Mouse (Mus musculus) spleen, postnatal 10 days (tissue): ENCODE results near the gene Prkg1.
A peak's percentile ranks its signal among the peaks of the same experiment; 100 is the strongest.
"Not testable (repeated sequence)": the region's sequence is repeated elsewhere in the genome, so short reads cannot be mapped to it uniquely, and the experiment has no call there.

Experiments used
- DNase-seq, 2 experiments: peaks; one replicate each; pipeline ENCODE4 v3.0.0; 2021 to 2022; ENCODE audit warnings: low spot score in 2 of 2

Prkg1 gene

DNA sequence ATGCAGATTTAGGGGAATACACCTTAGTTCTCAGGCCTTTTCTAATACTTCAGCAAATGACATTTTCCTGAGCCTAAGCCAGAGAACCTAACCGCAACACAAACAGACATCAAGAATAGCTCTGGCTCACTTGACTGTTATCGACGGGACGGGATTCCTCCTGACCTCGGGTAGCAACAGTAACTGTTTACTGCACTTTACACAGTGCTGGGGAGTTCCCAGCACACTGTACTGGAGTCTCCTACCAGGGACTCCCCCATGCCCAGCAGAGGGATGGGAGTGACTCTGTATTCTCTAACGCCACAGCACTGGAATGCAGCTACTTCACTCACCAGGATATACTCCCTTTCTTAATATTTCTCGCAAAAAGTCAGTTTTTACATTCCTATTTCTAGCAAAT, 1141.2 kb downstream of the Prkg1 start:
- no peak for DNase-seq

DNA sequence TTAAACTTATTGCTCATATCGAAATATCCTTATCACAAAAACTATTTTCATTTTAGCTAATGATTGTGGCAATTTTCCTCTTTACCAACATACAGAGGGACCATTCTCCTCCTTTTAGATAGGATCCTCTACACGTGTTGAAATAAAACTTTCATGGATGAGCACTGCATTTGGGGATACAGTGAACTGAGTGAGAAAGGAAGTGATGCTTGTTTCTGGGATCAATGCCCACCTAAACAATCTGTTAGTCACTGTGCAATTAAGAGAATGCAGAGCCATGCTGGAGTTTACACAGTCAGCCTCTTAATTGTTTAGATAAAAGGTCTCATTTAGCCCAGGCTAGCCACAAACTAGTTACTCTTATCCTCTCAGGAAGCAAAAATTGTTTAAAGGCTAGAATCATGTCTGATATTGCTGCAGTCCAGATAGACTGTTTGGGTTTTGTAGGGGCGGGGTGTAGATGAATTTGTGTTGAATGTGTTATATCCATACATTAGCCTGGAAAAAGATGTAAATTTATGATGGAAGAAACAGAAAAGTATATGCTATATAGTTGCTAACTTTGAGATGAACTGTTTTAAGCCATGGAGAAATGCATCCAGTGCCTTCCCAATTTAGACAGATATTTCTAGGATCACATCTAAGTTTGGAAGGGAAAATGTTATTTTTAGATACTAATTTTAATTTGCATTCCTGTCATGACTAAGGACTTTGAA, 1151.5 kb downstream of the Prkg1 start:
- no peak for DNase-seq

DNA sequence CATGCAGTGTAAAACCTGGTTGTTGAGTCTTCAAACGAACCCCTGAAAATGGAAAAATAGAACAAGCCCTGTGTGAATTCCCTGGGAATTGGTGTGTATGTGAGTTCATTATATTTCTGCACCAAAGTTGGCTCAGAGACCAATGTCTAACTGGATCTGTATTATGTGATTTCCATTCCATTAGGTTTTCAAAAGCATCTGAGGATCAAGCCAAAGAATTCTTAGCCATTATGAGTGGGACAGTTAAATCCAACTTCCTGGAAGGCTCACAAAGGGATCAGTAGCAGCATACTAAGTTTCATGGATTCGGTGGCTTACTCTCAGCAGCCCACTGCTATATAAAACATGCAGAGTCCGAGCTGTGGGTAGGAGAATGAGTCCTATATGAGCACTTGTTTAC, 1178.5 kb downstream of the Prkg1 start:
- no peak for DNase-seq

DNA sequence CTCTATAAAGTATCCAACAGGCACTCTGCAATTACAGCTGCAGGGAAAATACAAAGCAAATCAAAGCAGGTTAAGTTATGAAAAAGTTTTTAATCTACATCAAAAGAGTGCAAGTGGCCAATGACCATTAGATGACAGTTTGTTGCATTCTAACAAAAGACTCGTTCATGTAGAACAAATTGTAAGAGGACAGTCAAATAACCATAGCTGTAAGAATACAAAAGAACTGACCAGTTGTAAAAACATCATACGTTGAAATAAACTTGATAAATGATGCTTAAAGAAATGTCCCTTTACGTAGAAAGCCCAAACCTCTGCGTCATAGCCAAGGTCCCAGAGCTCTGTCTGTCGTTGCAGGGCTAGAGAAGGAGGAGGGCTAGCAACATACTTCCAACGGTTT, 1200.3 kb downstream of the Prkg1 start:
- DNase-seq = no peak

DNA sequence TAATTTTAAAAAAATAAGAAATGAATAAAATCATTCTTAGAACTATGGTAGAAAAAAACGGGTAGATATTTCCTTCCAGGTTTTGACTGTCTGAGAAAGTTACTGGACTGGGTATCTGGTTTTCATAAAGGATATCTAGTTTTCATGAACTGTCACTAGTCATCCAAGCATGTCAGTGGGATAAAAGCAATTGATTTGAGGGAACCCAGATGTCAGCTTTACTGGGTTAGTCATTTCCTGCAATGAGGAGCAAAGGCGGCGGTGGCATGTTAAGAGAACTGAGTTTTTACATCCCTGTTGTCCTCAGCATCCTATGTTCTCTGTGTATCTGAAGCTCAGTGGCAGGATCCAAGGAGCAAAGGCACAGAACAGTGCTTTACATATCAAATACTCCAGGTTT, 1201.0 kb downstream of the Prkg1 start:
- no peak for DNase-seq

DNA sequence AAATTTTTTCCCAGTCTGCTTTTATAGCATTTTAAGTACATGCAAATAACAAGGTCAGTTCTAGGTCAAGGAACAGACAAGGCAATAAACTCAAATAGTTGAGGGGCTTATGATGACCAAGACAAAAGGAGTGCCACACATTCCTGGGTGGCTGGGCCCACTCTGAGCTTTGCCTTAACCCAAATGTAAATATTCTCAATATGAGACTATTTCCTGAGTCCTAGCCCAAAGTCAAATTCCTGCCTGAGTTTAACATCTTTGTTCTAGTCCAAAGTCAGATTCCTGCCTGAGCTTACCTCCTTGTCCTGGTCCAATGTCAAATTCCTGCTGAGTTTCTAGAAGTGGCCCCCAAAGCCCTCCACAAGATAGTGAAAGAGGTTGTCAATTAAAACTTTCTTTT, 1206.8 kb downstream of the Prkg1 start:
- DNase-seq = no peak

DNA sequence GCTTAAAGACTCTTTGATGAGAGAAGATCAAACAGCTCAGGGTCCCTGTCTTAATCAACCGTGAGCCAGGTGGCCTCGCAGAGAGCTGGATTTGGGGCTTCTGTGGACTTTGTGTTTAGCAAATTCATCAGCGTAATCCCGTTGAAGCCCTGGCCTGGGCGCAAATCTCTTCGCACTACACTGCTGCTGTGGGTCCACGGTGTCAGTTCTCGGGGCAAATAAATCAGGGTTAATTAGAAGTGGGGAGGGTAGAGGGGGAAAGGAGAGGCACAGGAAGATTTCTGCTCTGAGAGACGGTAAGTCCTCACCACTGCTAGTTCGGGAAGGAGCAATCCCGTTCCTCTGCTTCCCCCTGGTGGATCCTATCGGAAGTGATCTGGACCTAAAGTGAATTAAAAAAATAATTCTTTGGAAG, 1210.4 kb downstream of the Prkg1 start:
- peak; percentile 18 to 65 for DNase-seq

DNA sequence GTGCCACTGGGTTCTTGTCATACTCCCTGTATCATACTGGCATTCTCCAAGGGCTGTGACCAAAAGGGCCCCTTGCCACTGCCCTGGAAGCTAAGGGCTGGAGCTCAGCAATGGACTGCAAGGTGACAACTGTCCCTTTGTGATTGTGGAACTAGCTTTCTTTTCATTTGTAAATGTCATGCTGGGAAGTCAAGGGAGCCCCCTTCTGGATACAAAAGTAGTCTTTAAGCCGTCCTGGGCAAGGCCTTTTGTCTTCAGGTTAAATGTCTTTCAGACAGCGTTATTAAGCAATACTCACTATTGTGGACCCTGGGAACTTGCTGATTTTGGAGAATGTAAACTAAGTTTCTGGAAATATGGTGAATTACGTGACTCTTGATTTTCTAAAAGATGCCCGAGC, 1211.1 kb downstream of the Prkg1 start:
- DNase-seq = no peak

DNA sequence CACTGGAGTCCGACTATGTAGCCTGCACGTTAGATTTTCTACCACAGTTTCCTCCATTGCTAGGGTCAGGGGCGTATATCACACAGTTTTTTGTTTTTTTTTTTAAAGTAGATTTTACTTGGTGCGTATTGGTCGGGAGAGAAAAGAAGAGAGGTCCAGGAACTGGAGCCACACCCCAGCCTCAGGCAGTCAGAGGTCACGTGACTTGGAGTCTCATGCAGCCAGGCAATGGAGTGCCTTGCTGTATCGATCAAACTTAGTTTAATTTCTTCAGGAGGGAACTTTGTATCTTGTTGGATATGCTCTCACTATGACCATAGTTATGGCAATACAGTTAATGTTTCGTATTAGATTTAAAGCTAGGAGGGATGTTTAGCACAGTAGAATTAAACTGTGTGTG, 1212.6 kb downstream of the Prkg1 start:
- no peak for DNase-seq

DNA sequence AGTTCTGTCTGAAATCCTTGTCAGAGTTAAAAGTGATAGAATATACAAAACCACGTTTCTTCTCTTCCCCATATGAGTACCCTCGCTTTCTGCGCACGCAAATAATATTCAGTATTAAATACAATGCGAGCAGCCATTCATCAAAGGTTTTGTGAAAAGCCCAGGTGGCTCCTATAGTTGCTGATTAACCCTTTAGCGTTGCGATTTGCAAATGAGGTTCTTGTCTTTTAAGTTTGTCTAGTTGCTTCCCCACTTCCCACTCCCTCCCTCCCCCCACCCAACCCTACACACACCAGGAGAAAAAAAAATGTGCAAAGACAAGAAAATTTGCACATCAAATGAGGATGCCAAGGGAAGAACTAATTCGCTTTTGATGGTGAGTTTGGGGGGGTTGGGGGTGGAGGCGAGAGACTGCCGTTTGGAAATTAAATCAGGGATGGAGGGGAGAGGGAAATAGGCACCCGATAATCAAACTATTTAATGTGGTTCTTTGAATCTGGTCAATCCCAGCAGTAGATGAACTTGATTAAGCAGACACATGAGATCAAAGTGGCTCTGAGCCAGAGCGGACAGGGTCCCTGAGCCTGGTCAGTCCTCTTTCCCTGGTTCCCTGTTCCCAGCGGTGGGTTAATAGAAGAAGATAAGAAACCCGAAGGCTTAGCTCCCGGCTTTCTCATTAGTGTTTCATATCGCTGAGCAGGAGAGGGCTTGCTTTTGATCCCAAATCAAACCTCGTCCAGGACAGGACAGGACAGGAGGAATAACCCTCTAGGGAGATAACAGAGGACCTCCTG, 1214.8 kb downstream of the Prkg1 start:
- DNase-seq = no peak

DNA sequence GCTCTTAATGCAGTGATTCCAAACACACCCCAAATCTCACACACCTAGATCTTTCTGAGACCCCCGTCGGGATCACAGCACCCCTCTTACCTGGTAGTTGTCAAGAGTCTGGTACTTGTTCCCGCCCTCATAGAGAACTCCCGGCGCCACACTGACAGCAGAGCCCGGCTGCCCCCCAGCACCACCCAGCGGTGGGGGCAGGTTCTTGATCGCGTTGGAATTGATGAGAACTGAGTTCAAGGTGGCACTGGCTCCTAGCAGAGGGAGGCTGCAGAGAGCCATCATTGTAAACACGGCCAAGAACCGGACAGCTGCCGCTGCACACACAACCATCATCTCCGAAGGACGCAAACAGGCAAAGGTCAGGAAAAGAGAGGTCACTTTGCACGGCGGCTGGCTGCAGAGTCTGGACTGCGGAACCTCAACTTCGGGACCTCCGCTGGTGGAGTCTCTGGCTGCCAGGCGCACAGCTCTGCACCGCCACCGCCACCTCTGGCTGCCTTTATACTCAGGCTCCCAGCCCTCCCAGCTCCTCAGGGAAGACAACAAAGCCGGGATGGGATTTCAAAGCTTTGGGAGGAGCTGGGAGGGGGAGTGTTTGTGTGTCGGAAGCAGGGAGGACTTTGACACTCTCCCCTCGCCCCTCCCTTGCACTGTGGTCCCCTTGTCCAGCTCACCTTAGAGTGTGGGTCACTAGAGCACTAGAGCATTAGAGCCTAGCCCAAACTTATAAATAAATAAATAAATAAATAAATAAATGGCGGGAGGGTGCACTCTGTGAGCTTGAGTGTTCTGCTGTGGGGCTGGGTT, 1215.6 kb downstream of the Prkg1 start, which contains the start of gene Dkk1:
TSS of gene Dkk1 (minus strand) at position 622 of the 810 bp plus-strand sequence.
- DNase-seq = peak in 1 of 2 experiments; percentile 14

DNA sequence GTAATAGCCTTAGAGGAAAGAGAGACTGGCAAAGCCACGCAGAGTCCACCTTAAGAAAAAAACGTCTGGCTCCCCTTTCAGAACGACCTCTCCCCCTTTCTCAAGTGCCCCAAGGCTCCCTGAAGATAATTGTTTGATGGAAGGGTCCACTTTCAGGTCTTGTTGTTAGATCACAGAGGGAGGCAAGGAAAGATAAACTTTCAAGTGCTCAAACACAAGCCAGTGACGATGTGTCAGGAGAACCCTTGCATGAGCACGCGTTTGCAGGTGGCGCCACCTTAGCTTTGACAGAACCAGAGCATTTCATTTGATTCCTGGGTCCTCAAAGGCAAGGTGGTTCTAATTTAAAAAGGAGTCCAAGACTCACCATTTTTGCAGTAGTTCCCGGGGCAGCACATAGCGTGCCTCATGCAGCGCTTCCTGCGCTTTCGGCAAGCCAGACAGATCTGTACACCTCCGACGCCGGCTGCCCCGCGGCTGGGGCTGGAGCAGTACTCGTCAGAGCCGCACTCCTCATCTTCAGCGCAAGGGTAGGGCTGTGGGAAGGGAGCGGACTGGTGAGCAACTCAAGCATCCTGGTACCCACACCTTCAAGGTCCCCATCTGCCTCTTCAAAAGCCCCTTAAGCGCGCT, 1216.3 kb downstream of the Prkg1 start:
- DNase-seq = no peak

DNA sequence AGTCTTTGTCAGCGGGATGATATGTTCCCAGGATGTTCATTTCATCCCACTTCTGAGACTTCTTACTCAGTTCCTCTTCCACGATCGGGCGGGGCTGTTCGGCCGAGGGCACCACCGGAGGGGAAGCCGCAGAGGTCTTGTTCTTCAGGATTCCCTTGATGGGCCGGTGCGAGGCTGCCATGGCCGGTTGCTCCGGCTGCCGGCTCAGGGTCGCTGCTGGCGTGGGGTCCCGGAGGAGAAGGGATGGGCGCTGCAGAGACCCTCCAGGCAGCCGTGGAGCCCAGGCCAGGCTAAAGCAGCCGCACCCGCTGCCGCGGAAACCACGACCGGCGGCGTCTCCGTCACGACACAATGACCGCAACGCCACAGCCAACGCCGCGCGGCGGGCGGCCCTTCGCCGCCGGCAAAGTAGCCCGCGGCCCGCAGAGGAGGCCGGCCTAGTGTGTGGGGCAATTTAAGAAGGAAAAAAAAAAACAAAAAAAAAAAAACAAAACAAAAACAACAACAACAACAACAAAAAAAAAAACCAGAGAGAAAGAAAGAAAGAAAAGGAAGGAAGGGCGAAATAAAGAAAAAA, 1225.4 kb downstream of the Prkg1 start:
- not testable (repeated sequence) for DNase-seq

DNA sequence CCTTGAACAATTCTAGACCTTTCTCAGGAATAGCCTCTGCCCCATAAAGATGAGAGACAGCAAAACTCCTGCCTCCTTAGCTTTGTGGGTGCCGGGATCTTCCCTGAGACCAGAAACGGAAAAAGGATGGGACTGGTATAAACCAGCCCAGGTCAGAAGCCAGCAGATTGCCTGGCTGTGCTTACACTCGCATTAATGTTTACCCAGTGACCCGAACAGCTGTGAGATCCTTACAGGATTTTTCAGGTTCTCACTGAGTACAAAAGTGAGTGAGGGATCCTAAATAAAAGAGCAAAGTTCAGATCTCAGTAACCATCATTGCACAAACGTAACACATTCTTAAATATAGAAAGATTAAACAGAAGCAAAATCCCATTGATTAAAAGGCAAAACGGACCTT, 1248.1 kb downstream of the Prkg1 start:
- no peak for DNase-seq
